Mouse (Mus musculus) megakaryocyte, embryonic 14.5 days (primary cell): Measurements from ENCODE around the gene Pigf. TPM values are rescaled to one million over a fixed set of nuclear protein-coding genes. Genes with fewer than 3 reads are reported as not detected.

Source experiments
- H3K27me3 ChIP-seq: replicated peaks from 2 replicates; pipeline ENCODE3; 2012; ENCODE audit warnings: inconsistent platforms
- H3K36me3 ChIP-seq: replicated peaks from 2 replicates; pipeline ENCODE3; 2012; ENCODE audit warnings: low read length, inconsistent platforms, mixed read lengths
- H3K4me1 ChIP-seq: 2 replicates; pipeline ENCODE4 v1.6.1; 2012; ENCODE audit warnings: inconsistent platforms
- H3K4me3 ChIP-seq: replicated peaks from 2 replicates; pipeline ENCODE3; 2012; ENCODE audit warnings: moderate library complexity, mild to moderate bottlenecking, inconsistent platforms
- H3K9me3 ChIP-seq: 2 replicates; pipeline ENCODE4 v1.6.1; 2012; ENCODE audit warnings: inconsistent platforms
- FLI1 ChIP-seq: IDR thresholded peaks from 2 replicates; pipeline ENCODE4 v1.6.1; 2012; ENCODE audit warnings: low read length, inconsistent platforms, mixed read lengths
- GATA1 ChIP-seq: IDR thresholded peaks from 3 replicates; pipeline ENCODE4 v1.6.1; 2012; ENCODE audit warnings: mixed read lengths, low read length, inconsistent platforms, borderline replicate concordance
- polyA plus RNA-seq: library from polyadenylated mRNA; stranded (reverse); fragments of >175 nt; gene quantifications from 2 replicates; pipeline ENCODE4 v1.2.3, GENCODE M21; 2012; ENCODE audit warnings: low replicate concordance; ENCODE audit not compliant: insufficient read depth

The Pigf gene
- polyA plus RNA-seq, 1 experiment = 4.8 TPM

DNA sequence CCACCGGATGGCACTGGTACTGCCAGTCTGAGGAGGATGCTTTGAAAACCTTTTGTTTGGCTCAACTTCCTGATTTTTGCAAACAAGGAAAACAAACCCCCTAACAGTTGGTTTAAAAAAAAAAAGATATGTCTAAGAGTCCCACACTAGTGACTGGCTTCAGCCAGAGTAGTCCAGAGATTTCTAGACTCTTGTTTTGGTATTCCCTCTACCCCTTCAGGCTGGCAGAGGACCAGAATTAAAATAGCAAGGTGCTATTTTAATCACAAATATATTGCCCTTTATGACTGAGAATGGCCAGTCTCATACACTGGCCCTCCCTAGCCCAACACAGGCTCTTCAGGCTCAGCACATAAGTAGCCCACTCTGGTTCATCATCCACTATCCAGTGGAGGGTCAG is 30.5 kb upstream of the Pigf start:
- H3K9me3 ChIP-seq = no peaks in the 10 kb centered on the region
- TF ChIP-seq FLI1 = no peak
- no peak for TF ChIP-seq GATA1
- H3K4me1 ChIP-seq = peaks cover 8% of the 10 kb centered on the region; the same call in 1 of the 2 replicates
- H3K36me3 ChIP-seq = no peaks in the 10 kb centered on the region
- H3K27me3 ChIP-seq = peaks cover 18% of the 10 kb centered on the region
- no peak overlapping the region for H3K4me3 ChIP-seq

DNA sequence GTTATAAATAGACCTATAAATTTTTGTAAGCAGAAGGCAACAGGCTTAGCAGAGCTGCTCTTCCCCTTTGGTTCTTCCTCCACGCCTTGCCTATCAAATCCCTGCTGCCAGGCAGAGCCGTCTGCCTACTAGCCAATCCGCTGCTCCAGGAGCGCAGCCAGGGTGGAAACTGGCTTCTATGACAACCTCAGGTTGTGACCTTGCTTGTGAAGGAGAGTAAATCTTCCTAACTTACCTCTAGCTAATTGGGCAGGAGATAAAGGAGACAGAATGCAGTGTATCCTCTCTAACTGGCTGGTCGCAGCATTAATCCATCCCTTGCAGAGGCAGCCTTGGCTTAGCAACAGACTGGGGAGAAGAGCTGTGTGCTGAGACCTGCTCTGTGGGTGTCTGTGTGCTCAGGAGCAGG is 29.8 kb upstream of the Pigf start:
- peaks cover 8% of the 10 kb centered on the region; the same call in 1 of the 2 replicates for H3K4me1 ChIP-seq
- H3K36me3 ChIP-seq = no peaks in the 10 kb centered on the region
- H3K4me3 ChIP-seq = no peak overlapping the region
- peaks cover 20% of the 10 kb centered on the region for H3K27me3 ChIP-seq
- TF ChIP-seq FLI1 (no peak), GATA1 (no peak)
- no peaks in the 10 kb centered on the region for H3K9me3 ChIP-seq

DNA sequence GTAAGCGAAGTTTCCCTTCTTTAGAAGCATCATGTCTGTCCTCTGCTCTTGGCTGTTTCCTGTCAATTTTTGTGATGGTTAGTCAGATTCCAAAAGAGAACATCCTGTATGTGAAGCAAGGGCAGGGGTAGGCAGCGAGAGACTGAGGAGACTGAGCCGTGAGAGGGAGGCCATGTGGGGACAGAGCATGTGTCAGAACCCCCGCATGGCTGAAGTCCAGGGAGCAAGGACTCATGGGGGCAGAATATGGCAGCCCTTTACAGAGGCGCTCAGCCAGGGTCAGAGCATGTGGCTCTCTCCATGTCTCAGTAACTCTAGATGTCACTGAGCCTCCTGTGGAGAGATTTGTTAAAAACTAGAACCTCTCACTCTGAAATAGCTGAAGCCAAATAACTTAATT is 28.7 kb upstream of the Pigf start:
- no peaks in the 10 kb centered on the region for H3K9me3 ChIP-seq
- no peaks in the 10 kb centered on the region for H3K36me3 ChIP-seq
- TF ChIP-seq FLI1 = no peak
- no peak for TF ChIP-seq GATA1
- no peak overlapping the region for H3K4me3 ChIP-seq
- peaks cover 25% of the 10 kb centered on the region for H3K27me3 ChIP-seq
- peaks cover 8% of the 10 kb centered on the region; the same call in 1 of the 2 replicates for H3K4me1 ChIP-seq

DNA sequence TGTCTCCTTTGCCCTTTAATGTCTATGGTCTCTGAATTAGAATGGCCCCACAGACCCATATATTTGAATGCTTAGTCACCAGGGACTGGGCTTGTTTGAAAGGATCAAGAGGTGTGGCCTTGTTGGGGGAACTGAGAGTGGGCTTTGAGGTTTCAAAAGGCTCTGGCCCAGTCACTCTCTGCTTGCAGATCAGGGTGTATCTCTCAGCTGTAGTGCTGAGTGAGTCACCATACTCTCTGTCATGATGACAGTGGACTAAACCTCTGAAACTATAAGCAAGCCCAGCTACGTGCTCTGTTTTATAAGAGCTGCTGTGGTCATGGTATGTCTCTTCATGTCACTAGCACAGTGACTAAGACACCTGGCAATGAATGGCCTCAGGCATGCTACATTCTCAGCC is 27.2 kb upstream of the Pigf start:
- peaks cover 8% of the 10 kb centered on the region; the same call in 1 of the 2 replicates for H3K4me1 ChIP-seq
- H3K36me3 ChIP-seq = no peaks in the 10 kb centered on the region
- TF ChIP-seq GATA1 (no peak), FLI1 (no peak)
- H3K27me3 ChIP-seq = peaks cover 32% of the 10 kb centered on the region
- H3K9me3 ChIP-seq = no peaks in the 10 kb centered on the region
- H3K4me3 ChIP-seq = no peak overlapping the region

DNA sequence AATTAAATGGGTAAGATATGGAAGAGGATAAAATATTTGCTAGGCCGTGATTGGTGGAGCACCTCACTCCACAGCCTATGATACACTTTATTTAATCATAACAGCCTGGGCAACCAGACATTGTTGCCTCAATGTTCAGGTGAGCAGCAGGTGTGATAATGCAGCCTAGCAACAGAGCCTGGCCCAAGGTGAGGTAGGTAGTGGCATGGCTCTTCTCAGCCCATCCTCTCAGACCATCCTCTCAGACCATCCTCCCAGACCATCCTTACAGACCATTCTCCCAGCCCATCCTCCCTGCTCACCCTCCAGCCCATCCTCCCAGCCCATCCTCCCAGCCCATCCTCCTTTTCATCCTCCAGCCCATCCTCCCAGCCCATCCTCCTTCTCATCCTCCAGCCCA is 26.4 kb upstream of the Pigf start:
- no peak for TF ChIP-seq FLI1
- no peak for TF ChIP-seq GATA1
- no peaks in the 10 kb centered on the region for H3K36me3 ChIP-seq
- H3K4me1 ChIP-seq = peaks cover 8% of the 10 kb centered on the region; the same call in 1 of the 2 replicates
- peaks cover 34% of the 10 kb centered on the region for H3K27me3 ChIP-seq
- no peaks in the 10 kb centered on the region for H3K9me3 ChIP-seq
- H3K4me3 ChIP-seq = no peak overlapping the region

DNA sequence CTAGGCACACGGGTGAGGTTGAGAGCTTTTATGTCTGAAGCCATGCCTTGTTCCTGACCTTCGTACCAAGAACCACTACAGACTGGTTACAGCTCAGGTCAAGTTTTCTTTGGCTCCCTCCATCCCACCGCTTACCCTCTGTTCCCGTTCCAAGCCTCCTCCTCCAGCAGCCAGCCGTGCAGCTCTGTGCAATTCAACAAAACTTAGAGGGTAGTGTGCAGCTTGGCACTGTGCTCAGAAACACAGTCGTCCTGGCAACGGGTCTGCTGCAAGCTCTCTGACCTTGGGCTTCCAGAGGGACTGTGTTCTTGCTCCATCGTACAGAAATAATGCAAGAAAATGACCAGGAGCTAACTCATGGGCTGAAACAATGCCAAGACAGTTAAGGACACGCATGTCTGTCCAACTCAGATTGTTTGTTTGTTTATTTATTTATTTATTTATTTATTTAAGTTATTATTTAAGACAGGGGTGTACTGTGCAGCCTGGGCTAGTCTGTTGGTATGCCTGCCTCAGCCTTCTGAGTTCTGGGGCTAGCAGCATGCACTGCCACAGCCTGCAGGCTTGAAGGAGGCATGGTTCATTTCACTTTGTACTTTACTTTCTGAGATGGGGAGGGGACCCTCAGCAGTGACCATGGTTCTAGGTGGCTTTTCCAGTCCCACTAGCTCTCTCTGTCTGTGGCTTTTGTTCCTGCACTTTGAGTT is 25.4 kb upstream of the Pigf start:
- H3K27me3 ChIP-seq = peaks cover 35% of the 10 kb centered on the region
- no peaks in the 10 kb centered on the region for H3K36me3 ChIP-seq
- no peak for TF ChIP-seq GATA1
- TF ChIP-seq FLI1 = no peak
- H3K4me1 ChIP-seq = peaks cover 8% of the 10 kb centered on the region; the same call in 1 of the 2 replicates
- H3K4me3 ChIP-seq = no peak overlapping the region
- no peaks in the 10 kb centered on the region for H3K9me3 ChIP-seq

DNA sequence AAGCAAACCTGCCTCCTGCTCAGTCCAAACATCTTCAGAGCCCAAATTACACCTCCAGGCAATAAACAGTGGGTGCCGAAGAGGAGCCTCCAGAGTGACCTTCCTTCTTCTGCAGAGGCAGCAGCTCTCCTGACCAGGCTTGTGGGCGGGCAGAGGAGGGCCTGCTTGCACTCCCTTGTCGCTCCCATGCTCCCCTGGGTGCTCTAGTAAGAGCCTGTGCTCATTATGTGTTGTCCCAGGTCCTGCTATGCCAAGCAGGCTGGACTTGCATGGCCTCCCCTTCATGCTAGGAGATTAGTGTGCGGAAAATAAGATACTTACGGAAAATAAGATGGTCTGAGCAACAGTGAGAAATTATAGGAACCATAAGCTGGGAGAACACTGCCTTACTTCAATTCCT is 24.5 kb upstream of the Pigf start:
- H3K4me1 ChIP-seq = peaks cover 2% of the 10 kb centered on the region; the same call in 1 of the 2 replicates
- H3K36me3 ChIP-seq = no peaks in the 10 kb centered on the region
- peaks cover 30% of the 10 kb centered on the region for H3K27me3 ChIP-seq
- no peak overlapping the region for H3K4me3 ChIP-seq
- H3K9me3 ChIP-seq = no peaks in the 10 kb centered on the region
- TF ChIP-seq GATA1 = no peak
- TF ChIP-seq FLI1 = no peak

DNA sequence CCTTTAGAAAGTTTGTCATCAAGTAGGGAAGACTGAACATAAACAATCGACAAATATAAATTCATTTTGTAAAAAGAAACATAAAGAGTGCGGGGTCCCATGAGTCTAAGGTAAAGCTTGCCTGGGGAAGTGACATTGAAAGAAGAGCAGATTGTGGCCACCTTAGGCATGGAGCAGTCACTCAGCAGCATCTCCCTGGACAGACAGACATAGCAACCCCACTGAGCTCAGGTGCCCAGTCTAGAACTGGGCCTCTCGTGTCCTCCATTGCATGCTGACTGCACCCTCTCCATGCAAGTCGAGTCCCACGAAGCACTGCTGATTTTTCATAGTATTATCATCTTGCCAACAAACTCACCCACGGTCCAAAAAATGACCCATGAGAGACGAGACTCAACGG is 19.6 kb upstream of the Pigf start:
- Histone ChIP-seq H3K36me3 (no peaks in the 10 kb centered on the region), H3K9me3 (peaks cover 6% of the 10 kb centered on the region), H3K27me3 (peaks cover 32% of the 10 kb centered on the region), H3K4me1 (peaks cover 6% of the 10 kb centered on the region), H3K4me3 (no peak overlapping the region)
- TF ChIP-seq FLI1 = no peak
- no peak for TF ChIP-seq GATA1

DNA sequence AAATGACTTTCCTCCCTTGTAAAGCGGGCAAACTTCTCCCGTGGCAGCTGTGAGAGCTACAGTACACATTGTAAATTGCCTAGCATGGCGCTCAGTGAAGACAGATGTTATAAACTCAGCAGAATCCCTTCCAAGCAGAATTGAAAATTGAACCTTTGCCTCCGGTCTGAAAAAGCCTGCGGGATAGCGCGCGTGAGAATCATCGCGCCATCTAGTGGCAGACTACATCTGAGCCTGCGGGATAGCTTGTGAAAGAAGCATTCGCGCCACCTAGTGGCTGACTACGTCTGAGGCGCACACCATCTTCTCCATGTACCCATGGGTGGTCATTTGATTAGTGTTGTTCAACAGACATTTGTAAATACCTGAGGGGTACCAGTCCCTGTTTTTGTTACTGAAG is 19.2 kb upstream of the Pigf start:
- Histone ChIP-seq H3K4me3 (peak overlapping the region; percentile 70), H3K27me3 (peaks cover 30% of the 10 kb centered on the region), H3K9me3 (peaks cover 6% of the 10 kb centered on the region), H3K4me1 (peaks cover 6% of the 10 kb centered on the region), H3K36me3 (peaks cover under 1% of the 10 kb centered on the region)
- TF ChIP-seq GATA1 (no peak), FLI1 (no peak)

DNA sequence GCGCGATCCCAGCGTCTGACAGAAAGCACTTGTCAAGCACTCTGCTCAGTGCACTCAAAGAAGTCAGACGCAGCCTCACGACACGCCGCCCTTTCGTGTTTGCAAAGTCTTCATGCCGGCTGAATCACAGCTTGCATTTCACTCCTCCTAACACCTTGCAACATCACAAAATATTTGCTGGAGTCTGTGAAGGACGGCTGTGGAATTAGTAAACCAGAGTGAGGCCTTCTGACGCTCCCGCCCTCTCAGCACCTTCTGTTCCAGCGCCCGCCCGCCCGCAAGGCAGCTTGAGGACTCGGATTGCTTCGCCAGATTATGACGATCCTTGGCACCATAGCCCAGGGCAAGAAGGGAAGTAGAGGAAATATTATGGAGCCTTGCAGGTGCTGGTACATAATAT is 16.5 kb upstream of the Pigf start:
- peaks cover 12% of the 10 kb centered on the region for H3K27me3 ChIP-seq
- peaks cover 6% of the 10 kb centered on the region for H3K4me1 ChIP-seq
- peaks cover 6% of the 10 kb centered on the region for H3K9me3 ChIP-seq
- H3K36me3 ChIP-seq = peaks cover 27% of the 10 kb centered on the region
- no peak overlapping the region for H3K4me3 ChIP-seq
- TF ChIP-seq GATA1 = no peak
- no peak for TF ChIP-seq FLI1

DNA sequence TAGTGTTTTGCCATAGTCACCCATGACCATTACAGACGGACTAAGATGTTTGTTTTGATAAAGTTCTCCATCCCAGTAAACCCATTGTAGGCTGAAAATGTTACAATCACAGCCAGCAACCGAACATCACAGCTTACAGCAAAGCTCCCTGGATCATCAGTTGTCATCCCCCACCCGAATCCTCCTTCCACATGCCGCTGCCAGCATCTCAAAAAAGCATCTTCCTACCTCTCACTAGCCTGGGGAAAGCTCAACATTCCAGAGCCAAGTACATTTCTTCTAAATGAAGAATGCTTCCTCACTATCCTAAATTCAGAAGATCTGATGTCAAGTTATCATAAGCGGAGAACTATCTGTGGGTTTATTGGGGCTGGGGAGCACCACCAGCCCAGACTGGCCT is 13.3 kb upstream of the Pigf start:
- Histone ChIP-seq H3K4me1 (peaks cover 4% of the 10 kb centered on the region), H3K27me3 (peaks cover 7% of the 10 kb centered on the region), H3K4me3 (no peak overlapping the region), H3K9me3 (peaks cover 6% of the 10 kb centered on the region), H3K36me3 (peaks cover 56% of the 10 kb centered on the region)
- no peak for TF ChIP-seq GATA1
- no peak for TF ChIP-seq FLI1
